Mouse (Mus musculus): ENCODE data around the gene Trim37.

Gene Trim37

DNA sequence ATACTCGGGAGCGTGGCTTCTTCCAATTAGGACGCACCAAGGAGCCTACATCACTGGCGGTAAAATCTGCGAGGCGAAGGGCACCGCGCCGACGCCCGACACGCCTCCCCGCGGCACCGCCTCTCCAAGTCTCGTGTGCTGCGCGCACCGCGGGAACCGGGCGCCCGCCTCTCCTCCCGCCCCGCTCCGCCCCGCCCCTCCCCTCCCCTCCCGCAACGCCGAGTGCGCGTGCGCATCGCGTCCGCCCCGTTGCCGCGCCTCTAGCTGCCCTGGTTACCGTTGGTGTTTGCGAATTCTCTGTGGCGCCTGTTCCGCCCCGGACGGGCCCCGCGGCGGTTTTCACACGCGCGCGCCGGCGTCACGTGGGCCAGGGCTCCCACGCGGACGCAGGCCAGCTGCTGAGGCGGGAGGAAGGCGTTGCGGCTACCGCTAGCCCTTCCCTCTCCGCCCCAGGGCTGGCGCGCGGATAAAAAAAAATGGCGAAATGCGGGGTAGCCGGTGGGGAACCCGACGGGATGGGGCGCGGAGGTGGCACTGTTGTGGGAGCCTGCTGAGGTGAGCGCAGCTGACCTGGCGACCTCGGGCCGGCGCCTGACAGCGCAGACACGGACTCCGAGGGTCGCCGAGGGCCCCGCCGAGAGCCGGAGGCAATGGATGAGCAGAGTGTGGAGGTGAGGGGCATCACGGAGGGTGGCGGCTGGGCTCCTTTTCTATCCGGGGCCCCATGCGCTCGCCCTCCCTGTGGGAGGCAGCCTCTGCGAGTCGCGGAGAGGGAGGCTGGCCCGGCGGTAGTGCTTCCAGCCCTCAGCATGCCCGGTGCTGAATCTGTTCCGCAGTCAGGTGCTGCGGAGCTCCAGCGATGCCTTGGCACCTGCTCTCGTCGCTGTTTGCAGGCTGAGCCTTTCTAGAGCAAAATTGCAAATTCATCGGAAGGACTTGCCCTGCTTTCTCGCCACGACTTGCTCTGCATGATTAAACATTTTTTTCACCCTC, at the start of gene Trim37:
Gene Trim37, plus strand, starts transcription at position 254 of the 993 bp plus-strand sequence.
- peak; percentile 95 for DNase-seq (ENCODE audit: low read depth, low spot score)
- H3K27me3 ChIP-seq (ENCODE audit: control insufficient read depth, insufficient read depth, low read length, poor library complexity, severe bottlenecking) = no peaks in the 10 kb centered on the region
- H3K36me3 ChIP-seq (ENCODE audit: control insufficient read depth, insufficient read depth, low read length, poor library complexity, severe bottlenecking) = no peaks in the 10 kb centered on the region

DNA sequence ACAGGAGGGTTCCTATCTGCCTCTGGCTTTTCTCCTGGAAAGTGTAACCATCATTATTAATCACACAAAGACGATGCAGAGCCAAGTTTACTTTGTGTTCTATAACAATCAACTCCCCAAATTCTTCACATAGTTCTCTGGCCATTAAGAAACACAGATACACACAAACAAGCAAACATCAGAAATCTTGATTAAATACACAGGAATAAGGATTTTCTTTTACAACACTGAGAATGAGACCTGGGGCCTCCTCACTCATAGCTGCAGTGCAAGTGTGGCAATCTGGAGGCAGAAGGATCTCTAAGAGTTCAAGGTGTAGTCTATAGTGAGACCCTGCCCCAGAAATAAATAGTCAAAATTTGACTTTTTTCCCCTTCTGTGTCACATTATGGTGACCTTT, 43.2 kb upstream of the Trim37 start:
- H3K36me3 ChIP-seq (ENCODE audit: control insufficient read depth, insufficient read depth, low read length, poor library complexity, severe bottlenecking) = peaks cover 7% of the 10 kb centered on the region
- H3K27me3 ChIP-seq (ENCODE audit: control insufficient read depth, insufficient read depth, low read length, poor library complexity, severe bottlenecking) = no peaks in the 10 kb centered on the region
- no peak for DNase-seq (ENCODE audit: low read depth, low spot score)

DNA sequence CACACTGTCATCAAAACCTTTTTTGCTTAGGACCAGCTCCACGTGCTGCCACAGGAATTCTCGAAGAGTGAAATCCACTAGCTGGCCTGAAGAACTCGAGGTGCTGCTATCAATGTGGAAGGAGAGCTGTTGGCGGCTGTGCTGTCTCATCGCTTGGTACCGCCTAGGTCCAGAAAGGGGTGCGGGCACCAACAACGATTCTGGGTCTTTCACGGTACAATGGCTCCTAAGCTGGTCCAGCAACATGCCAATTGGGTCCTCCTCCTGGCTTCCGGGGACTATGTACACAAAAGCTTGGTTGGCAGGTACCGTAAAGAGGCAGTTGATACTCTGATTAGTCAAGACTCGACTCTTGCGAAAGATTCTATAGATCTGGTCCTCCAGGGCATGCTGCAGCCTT, 41.4 kb upstream of the Trim37 start:
- H3K27me3 ChIP-seq (ENCODE audit: control insufficient read depth, insufficient read depth, low read length, poor library complexity, severe bottlenecking) = no peaks in the 10 kb centered on the region
- H3K36me3 ChIP-seq (ENCODE audit: control insufficient read depth, insufficient read depth, low read length, poor library complexity, severe bottlenecking) = peaks cover 6% of the 10 kb centered on the region
- DNase-seq (ENCODE audit: low read depth, low spot score) = no peak

DNA sequence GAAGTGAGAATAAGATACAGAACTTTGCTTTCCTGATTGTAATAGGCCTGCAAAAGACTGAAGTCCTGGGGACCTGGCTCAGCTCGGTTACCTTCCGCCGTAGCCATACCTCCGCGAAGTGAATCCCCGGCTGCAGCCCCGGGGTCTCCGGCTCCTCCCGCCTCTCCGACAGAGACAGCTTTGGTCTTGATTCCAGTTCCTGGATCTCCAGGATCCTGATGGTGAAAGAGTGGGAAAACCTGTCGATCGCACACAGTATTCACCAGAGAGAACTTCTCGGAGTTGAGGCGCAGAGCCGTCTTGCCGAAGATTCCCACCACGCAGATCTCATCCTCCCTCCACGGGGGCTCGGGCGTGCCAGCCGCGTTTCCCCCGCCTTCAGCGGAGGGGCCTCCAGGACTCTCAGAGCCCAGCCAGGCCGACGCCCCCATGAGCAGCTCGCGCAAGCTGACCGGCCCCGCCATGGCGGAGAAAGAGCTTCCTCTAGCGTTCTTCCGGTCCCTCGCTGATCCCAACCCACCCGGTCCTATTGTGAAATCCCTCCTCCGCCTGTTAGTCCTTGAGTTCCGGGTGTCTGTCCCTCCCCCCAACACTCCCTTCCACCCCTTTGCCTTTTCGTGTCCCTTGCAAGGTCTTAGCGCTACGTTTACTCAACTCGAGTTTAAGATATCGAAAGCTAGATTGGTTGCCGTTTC, 40.4 kb upstream of the Trim37 start, which contains the start of gene Smg8:
Gene Smg8, minus strand, starts transcription at position 485 of the 695 bp plus-strand sequence.
- DNase-seq (ENCODE audit: low read depth, low spot score) = peak; percentile 84
- peaks cover 6% of the 10 kb centered on the region for H3K36me3 ChIP-seq (ENCODE audit: control insufficient read depth, insufficient read depth, low read length, poor library complexity, severe bottlenecking)
- no peaks in the 10 kb centered on the region for H3K27me3 ChIP-seq (ENCODE audit: control insufficient read depth, insufficient read depth, low read length, poor library complexity, severe bottlenecking)

DNA sequence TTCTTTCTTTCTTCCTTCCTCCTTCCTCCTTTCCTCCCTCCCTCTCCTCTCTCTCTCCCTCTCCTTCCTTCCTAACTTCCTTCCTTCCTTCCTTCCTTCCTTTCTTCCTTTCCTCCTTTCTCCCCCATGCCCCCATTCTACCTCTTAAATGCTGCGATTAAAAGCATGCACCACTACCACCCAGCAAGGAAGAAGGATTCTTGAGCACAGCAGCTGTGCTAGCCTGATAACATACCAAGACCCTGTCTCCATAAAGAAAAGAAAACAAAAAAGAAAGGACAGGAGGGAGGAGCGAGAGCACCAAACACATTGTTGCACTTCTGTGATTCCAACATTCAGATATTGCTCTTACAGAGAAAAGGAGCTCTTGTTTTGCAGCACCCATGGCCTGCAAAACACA, 39.7 kb upstream of the Trim37 start:
- Histone ChIP-seq H3K36me3 (ENCODE audit: control insufficient read depth, insufficient read depth, low read length, poor library complexity, severe bottlenecking) (peaks cover 3% of the 10 kb centered on the region; the same call in 1 of the 2 replicates), H3K27me3 (ENCODE audit: control insufficient read depth, insufficient read depth, low read length, poor library complexity, severe bottlenecking) (no peaks in the 10 kb centered on the region)
- no peak for DNase-seq (ENCODE audit: low read depth, low spot score)

DNA sequence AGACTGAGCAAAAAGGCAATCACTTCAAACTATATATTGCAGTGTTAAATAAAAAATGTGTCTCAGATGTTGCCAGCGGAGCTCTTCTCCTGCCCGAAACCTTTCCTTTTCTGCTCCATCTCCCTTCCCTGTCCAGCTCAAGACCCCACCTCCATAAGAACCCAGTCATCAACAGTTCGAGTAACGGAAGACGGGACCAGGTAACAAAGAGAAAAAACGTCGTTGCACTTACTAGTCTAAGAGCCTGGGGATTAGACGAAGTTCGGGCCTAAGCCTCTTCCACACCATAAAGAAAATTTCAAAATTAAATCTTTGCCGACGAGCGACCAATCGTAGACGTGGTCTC, 18.5 kb upstream of the Trim37 start, which contains the start of gene Prr11:
Gene Prr11, minus strand, starts transcription at position 300 of the 346 bp plus-strand sequence.
- no peaks in the 10 kb centered on the region; the same call in 1 of the 2 replicates for H3K36me3 ChIP-seq (ENCODE audit: control insufficient read depth, insufficient read depth, low read length, poor library complexity, severe bottlenecking)
- no peaks in the 10 kb centered on the region for H3K27me3 ChIP-seq (ENCODE audit: control insufficient read depth, insufficient read depth, low read length, poor library complexity, severe bottlenecking)
- no peak for DNase-seq (ENCODE audit: low read depth, low spot score)

DNA sequence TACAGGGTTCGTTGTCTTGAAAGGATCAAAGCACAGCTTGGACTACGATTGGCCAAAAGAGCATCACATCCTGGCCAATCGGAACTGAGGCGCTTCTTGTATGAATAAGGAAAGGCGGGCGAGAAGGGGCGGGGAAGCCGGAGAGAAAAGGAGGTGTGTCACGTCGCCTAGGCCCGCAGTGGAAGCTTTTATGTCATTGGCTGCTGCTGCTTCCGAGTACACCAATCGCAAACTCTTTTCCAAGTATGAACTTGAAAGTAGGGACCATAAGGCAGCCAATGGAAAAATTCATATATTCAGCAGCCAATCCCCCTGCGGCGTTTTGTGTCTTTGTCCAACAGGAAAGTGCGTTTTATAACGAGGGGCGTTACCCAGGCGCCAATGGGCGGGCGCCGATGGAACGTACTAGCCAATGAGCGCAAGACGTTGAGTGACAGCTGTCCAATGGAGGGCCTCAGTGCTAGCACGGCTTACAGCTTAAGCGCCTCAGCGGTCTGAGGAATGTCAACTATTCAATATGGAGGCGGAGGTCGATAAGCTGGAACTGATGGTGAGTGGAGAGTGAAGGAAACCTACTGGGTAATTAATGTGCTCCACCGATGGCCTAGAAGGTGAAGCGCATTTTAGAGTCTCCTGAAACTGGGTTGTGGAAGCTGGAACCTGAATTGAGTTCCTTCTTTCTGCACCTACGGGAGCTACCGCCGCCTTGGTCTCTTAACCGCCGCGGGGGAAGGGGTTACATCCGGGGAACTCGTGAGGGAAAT, 17.9 kb upstream of the Trim37 start, which contains the start of gene Ska2:
Gene Ska2, plus strand, starts transcription at position 480 of the 764 bp plus-strand sequence.
- Histone ChIP-seq H3K36me3 (ENCODE audit: control insufficient read depth, insufficient read depth, low read length, poor library complexity, severe bottlenecking) (no peaks in the 10 kb centered on the region; the same call in 1 of the 2 replicates), H3K27me3 (ENCODE audit: control insufficient read depth, insufficient read depth, low read length, poor library complexity, severe bottlenecking) (no peaks in the 10 kb centered on the region)
- DNase-seq (ENCODE audit: low read depth, low spot score) = peak; percentile 99

DNA sequence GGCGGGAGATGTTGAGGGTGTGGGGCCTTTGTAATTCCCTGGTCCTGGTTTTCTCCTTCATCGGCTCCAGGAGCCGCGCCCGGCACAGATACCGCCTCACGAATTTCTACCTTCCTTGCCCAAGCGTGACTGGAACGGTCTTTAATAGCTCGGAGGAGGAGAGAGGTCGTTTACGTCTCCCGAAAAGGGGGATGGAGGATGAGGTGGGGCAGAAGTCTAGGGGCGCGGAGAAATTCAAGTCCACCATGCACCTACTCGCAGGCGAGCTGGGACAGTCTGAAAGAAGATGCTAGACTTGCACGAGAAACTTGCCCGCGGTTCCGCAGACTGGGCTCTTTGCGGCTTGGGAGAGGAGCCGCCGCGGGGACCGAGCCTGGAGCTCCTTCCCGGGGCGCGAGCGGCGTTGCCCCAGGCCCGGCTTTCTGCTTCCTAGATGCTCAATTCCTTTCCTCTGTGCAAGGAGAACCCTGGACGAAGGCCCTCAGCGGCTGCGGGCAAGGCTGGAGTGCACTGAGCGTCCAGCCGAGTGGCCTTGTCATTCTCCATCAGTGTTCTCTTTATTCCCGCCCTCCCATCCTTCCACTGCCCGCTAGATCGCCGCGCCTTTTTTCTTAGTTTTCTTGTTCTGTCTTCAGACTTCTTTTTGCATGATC, 17.2 kb upstream of the Trim37 start:
- Histone ChIP-seq H3K27me3 (ENCODE audit: control insufficient read depth, insufficient read depth, low read length, poor library complexity, severe bottlenecking) (no peaks in the 10 kb centered on the region), H3K36me3 (ENCODE audit: control insufficient read depth, insufficient read depth, low read length, poor library complexity, severe bottlenecking) (no peaks in the 10 kb centered on the region; the same call in 1 of the 2 replicates)
- no peak for DNase-seq (ENCODE audit: low read depth, low spot score)

DNA sequence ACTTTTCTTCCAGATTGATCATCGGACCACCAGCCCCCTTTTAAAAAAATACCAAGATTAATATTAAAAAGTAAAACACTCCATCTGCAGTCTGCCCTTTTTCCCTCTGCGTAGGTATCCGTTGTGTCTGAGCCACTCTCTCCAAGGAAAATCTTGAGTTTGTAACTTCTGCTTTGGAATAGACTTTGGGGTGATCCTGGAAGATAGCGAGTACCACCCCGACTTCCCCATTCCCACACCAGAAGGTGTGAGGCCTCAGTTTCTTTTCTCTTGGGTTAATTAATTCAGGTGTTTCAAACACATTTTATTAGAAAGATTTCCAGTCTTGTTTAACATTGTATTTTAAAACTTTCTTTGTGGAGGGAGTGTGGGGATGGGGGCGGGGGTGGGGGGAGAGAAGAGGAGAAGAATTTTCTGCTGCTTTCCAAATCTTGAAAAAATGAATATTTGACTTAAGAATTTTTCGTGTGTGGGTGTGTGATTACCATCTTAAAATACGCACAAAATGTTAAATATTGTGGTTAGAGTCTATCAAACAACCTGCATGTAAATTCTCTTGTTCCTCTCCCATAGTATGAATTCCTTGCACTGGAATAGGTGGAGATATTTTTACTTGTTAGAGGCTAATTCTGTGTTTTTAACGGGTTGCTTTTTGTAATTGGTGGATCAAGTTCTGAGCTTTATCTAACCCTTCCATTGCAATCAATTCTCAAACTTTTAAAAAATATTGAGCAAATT, 16.5 kb upstream of the Trim37 start:
- Histone ChIP-seq H3K36me3 (ENCODE audit: control insufficient read depth, insufficient read depth, low read length, poor library complexity, severe bottlenecking) (no peaks in the 10 kb centered on the region; the same call in 1 of the 2 replicates), H3K27me3 (ENCODE audit: control insufficient read depth, insufficient read depth, low read length, poor library complexity, severe bottlenecking) (no peaks in the 10 kb centered on the region)
- no peak for DNase-seq (ENCODE audit: low read depth, low spot score)

DNA sequence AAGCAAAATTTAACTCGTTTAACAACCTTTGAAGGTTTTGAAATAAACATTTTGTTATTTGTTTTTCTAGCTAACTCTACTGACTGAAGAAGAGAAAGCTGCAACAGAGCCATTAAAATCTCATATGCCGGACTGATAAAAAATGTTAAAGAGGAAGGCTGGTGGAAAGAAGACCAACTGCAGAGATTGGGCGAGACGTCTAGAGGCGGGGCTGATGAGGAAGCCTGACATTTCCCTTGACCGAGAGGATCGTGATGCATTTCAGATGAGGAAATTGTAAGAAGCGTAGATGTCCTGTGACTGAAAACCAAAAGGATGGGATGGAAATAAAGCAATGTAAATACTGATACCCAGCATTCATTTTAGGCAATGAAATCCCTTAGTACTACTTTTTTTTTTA, 5.0 kb upstream of the Trim37 start:
- 0 out of 2 replicates have a peak, but pooled peaks cover 1% of the 10 kb centered on the region for H3K36me3 ChIP-seq (ENCODE audit: control insufficient read depth, insufficient read depth, low read length, poor library complexity, severe bottlenecking)
- H3K27me3 ChIP-seq (ENCODE audit: control insufficient read depth, insufficient read depth, low read length, poor library complexity, severe bottlenecking) = no peaks in the 10 kb centered on the region
- no peak for DNase-seq (ENCODE audit: low read depth, low spot score)

DNA sequence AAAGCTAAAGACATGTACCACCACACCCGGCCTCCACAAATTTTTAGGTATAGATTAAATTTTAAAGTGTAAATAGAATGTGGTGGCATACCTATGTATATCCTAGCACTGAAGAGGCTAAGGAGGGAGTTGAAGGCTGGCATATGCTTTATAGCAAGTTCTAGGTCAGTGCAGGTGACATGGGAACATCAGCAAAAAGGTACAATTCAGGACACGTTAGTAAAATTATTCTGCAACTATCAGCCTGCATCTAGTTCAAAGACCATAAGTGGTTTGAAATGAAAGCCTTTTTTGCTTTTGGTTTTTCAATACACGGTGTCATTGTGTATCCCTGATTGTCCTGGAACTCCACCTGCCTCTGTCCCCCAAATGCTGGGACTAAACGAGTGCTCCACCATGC, 1.3 kb upstream of the Trim37 start:
- Histone ChIP-seq H3K36me3 (ENCODE audit: control insufficient read depth, insufficient read depth, low read length, poor library complexity, severe bottlenecking) (no peaks in the 10 kb centered on the region), H3K27me3 (ENCODE audit: control insufficient read depth, insufficient read depth, low read length, poor library complexity, severe bottlenecking) (no peaks in the 10 kb centered on the region)
- no peak for DNase-seq (ENCODE audit: low read depth, low spot score)

DNA sequence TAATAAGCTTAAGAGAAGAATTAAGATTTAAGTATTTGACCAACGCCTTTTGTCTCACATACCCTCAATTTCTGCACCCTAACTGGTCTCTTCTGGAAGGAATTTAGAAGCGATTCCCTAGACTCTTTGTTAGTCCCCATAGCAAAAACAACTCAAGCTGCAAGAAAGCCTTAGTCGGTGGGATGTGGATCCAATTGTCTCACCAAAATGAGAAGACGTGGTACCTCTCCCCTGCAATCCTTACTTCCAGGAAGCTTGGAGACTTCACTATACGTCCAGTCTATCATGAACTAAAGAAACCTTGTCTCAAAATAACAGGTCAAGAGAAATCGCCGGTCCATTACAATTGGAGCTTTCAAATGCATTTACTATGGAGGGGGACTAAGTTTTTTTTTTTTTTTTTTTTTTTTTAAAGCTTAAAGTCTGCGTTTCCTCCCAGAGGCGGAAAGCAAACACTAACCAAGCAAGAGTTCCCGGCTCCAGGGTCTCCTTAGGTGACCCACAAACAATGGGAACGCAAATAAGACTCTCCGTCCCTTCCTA, 525 bp upstream of the Trim37 start:
- Histone ChIP-seq H3K27me3 (ENCODE audit: control insufficient read depth, insufficient read depth, low read length, poor library complexity, severe bottlenecking) (no peaks in the 10 kb centered on the region), H3K36me3 (ENCODE audit: control insufficient read depth, insufficient read depth, low read length, poor library complexity, severe bottlenecking) (no peaks in the 10 kb centered on the region)
- no peak for DNase-seq (ENCODE audit: low read depth, low spot score)

DNA sequence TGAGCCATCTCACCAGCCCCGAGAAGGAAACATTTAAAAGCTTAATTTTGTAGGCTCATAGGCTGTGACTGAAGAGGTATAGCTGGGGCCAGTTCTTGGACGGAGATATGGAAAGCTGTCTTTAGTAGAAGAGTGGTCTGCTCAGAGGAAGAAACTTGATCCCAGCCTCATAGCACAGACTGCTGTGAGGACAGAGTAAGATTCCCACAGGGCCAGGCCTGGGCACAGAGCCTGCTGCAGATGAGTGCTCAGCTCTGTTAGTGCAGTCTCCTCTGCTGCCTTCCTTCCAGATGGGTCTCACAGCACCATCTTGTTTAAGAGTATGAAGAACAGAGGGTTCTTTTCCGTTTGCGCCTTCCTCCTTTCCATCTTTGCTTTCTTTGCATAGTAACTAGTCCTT, 9.4 kb downstream of the Trim37 start:
- no peaks in the 10 kb centered on the region for H3K36me3 ChIP-seq (ENCODE audit: control insufficient read depth, insufficient read depth, low read length, poor library complexity, severe bottlenecking)
- H3K27me3 ChIP-seq (ENCODE audit: control insufficient read depth, insufficient read depth, low read length, poor library complexity, severe bottlenecking) = no peaks in the 10 kb centered on the region
- no peak for DNase-seq (ENCODE audit: low read depth, low spot score)
